Mouse (Mus musculus) T-helper 2 cell (primary cell): ENCODE data around the gene Mypn.

Source experiments
- in situ Hi-C: fragments of 300-600 bp; cut with MboI, MseI; formaldehyde crosslinking; loops from one replicate; pipeline ENCODE4 v1.15.1; 2025; ENCODE audit warnings: high pct_unique_total_duplicates

The Mypn gene

GRCm38 (mm10) chr10:63155668-63156350 lies 47.9 kb downstream of the Mypn start:
- in situ Hi-C loops, result loop anchor here (10.0 kb wide), 1 partner anchor 219 kb away; no protein-coding TSS in a partner anchor

DNA sequence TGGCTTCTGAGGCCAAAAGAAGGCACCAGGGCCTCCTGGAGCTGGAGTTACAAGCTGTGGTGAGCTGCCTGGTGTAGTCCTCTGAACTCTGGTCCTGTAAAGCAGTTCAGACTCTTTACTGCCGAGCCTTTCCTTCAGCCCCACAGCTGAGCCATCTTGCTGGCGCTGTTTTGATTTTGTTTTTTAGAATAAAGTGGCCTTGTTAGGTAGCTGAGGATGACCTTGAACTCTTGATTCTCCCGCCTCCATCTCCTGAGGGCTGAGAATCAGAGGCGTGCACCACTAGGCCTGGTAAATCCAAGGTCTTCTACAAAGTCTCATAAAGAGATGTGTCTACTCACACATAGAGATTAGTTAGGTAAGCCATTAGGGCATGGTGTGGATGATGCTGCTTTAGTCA lies 49.0 kb downstream of the Mypn start:
- in situ Hi-C loops, result loop anchor here (10.0 kb wide), 1 partner anchor 220 kb away; no protein-coding TSS in a partner anchor

- in situ Hi-C loops, result loop anchor here (10.0 kb wide), 1 partner anchor 221 kb away; no protein-coding TSS in a partner anchor
These were observed 49.5 kb downstream of the Mypn start for GRCm38 (mm10) chr10:63154226-63154625.

- in situ Hi-C loops, result loop anchor here (10.0 kb wide), 1 partner anchor 221 kb away; no protein-coding TSS in a partner anchor
These were observed 50.2 kb downstream of the Mypn start for GRCm38 (mm10) chr10:63153563-63153962.

- in situ Hi-C loops, result loop anchor here (10.0 kb wide), 1 partner anchor 222 kb away; no protein-coding TSS in a partner anchor
These were observed 51.4 kb downstream of the Mypn start for GRCm38 (mm10) chr10:63152358-63152757.

- in situ Hi-C loops, result no loop called here
These were observed 61.1 kb downstream of the Mypn start for GRCm38 (mm10) chr10:63142660-63143059.

DNA sequence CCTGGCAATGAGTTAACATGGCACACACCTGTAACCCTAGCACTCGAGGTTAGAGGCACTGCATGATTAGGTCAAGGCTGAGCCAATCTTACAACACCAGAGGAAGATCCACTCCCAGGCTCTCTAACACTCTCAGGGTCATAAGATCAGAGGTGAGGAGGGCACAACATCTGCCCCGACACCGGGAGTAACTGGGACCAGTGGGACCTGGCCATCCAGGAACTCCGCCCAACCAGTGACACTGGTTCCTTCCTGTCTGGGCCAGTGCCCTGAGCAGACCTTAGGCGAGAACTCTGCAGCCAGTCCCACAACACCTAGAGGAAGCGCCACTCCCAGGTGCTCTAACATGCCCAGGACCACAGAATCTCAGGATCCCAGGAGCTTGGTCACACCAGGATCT lies 67.3 kb downstream of the Mypn start:
- in situ Hi-C loops, result no loop called here

GRCm38 (mm10) chr10:63135680-63136079 lies 68.1 kb downstream of the Mypn start:
- in situ Hi-C loops, result no loop called here

DNA sequence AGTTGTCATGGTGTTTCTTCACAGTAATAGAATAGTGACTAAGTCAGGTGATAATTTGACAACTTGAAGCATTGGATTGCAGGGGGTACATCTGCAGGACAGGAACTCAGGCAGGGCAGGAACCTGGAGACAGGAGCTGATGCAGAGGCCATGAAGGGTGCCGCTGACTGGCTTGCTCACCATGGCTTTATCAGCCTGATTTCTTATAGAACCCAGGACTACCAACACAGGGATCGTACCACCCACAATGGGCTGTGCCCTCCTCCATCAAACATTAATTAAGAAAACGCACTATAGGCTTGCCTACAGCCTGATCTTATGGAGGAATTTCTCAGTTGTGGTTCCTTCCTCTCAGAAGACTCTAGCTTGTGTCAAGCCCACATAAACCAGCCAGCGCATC lies 70.4 kb downstream of the Mypn start:
- in situ Hi-C loops, result no loop called here

GRCm38 (mm10) chr10:63132356-63132755 lies 71.4 kb downstream of the Mypn start:
- in situ Hi-C loops, result no loop called here

DNA sequence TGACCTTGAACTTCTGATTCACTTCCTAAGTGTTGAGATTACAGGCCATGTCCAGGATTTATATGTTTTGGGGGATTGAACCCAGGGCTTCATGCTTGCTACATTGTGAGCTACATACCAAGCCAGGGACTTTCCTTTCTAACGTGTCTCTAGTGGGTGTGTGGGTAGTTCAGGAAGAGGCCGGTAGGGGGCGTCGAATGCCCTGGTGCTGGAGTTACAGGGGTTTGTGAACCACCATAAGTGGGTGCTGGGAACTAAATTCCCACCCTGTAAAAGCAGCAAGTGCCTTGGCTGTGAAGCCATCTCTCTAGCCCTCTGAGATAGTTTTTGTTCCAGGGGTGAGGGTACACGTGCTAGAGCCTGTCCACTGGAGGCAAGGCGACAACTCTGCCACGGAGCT lies 73.3 kb downstream of the Mypn start:
- in situ Hi-C loops, result no loop called here

DNA sequence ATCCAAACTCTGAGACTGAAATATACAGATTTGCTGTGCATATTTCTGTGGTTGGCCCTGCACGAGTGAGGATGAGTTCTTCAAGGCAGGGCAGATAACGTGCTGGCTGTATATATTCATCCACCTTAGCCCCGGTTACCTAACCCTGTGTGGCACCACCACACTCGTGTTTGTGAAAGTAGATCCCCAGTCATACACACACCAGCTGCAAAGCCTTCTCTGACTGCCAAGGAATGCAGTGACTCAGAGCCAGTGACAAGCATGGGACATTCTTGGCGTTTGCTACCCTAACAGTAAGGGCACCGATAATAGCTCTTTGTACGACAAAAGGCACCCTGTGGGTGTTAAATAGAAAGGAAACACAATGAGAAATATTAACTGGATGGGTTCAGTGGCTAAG lies 75.5 kb downstream of the Mypn start:
- in situ Hi-C loops, result no loop called here

DNA sequence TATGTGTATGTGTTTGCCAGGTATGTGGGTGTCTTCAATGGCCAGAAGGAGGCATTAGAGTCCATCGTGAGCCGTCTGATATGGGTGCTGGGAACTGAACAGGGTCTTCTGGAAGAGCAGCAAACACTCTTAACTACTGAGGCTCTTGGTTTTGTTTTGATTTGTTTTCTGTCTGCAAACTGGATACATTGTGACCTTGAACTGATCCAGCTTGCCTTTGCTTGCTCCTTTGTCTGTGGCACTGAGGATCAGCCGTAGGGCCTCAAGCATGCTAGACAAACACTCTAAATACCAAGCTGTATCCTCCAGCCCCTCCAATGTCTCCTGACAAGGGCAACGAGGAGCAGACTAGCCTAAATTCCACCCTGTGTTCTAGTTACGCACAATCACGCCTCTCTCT lies 76.6 kb downstream of the Mypn start:
- in situ Hi-C loops, result no loop called here

GRCm38 (mm10) chr10:63126116-63126515 lies 77.6 kb downstream of the Mypn start:
- in situ Hi-C loops, result no loop called here

DNA sequence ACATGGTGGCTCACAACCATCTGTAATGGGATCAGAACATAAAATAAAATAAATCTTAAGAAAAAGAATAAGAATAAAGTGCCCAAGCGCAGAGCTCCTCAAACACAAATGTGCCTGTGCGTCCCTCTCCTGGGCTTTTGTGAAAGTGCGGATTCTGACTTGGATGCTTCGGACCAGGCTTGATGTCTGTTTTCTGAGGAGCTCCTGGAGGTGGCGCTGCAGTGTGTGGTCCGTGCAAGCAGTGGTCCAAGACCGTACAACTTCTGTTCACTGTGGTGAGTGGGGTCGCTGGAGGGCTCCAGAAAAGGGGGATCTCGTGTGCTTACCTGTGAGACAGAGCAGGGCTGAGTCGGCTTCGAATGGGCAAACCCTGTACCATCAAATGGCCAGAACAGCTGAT lies 78.4 kb downstream of the Mypn start:
- in situ Hi-C loops, result no loop called here

GRCm38 (mm10) chr10:63124016-63124415 lies 79.7 kb downstream of the Mypn start:
- in situ Hi-C loops, result loop anchor here (5.0 kb wide), 1 partner anchor 82 kb away; no protein-coding TSS in a partner anchor

- in situ Hi-C loops, result loop anchor here (5.0 kb wide), 1 partner anchor 81 kb away; no protein-coding TSS in a partner anchor
These were observed 80.6 kb downstream of the Mypn start for GRCm38 (mm10) chr10:63123141-63123540.

DNA sequence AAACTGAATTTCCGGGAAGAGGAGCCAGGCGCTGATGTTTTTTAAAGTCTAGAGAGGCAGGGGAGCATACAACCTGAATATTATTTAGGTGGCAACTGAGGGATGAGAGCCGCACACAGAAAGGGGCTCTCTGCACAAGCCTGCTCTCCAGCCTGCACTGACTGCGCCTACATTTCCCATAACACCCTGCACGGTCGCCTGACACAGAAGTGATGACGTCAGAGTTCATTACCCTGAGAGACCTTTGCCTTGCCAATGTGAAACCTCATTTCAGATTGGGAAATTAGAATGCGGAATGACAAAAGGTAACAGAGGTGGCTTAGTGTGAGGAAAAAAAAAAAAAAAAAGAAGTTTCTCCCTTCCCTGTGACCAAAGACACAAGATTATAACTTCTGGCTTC lies 81.2 kb downstream of the Mypn start:
- in situ Hi-C loops, result loop anchor here (5.0 kb wide), 1 partner anchor 80 kb away; no protein-coding TSS in a partner anchor

- in situ Hi-C loops, result loop anchor here (5.0 kb wide), 1 partner anchor 80 kb away; no protein-coding TSS in a partner anchor
These were observed 81.8 kb downstream of the Mypn start for GRCm38 (mm10) chr10:63121961-63122360.

- in situ Hi-C loops, result loop anchor here (5.0 kb wide), 1 partner anchor 78 kb away; no protein-coding TSS in a partner anchor
These were observed 83.8 kb downstream of the Mypn start for GRCm38 (mm10) chr10:63119916-63120315.

GRCm38 (mm10) chr10:63117583-63117982 lies 86.2 kb downstream of the Mypn start:
- in situ Hi-C loops, result no loop called here

GRCm38 (mm10) chr10:63116376-63116775 lies 87.4 kb downstream of the Mypn start:
- in situ Hi-C loops, result no loop called here

DNA sequence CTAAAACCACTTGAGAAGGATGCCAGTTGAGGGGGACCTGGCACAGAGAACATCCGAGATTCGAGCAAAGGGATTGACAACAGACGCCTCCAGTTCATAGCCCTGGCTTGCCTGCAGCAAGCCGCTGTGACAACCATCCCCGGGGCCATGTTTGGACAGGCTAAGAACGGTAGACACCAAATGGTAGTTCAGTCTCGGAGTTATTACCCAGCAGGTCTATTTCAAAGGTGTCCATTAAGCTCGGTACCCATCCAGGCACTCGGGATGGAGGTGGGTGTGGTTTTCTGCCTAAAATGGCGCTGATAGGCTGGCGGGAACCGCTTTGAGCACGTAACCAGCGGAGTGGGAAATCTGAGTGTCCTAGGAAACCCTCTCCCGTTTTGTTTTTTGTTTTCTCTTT lies 87.9 kb downstream of the Mypn start:
- in situ Hi-C loops, result no loop called here
